Mouse (Mus musculus) embryonic facial prominence, embryonic 14.5 days (tissue): ENCODE data around the gene Vps54. TPM values are rescaled to one million over a fixed set of nuclear protein-coding genes. Genes with fewer than 3 reads are reported as not detected.
"Not testable (repeated sequence)": the region's sequence is repeated elsewhere in the genome, so short reads cannot be mapped to it uniquely, and the experiment has no call there.

Source experiments
- ATAC-seq: fragments of 200-750 bp; cut with Nextera tagmentation; 2 replicates; pipeline ENCODE4 v1.8.0; 2017; ENCODE audit warnings: low read depth, moderate number of reproducible peaks, moderate TSS enrichment
- DNase-seq: peaks from one replicate; pipeline ENCODE4 v3.0.0-alpha.2; 2015; ENCODE audit warnings: low spot score
- H3K27ac ChIP-seq: fragments of 300-500 bp; sonication (generic); replicated peaks from 2 replicates; pipeline ENCODE4 v1.5.1; 2014; ENCODE audit warnings: low read depth, mild to moderate bottlenecking, low read length, moderate library complexity
- H3K27me3 ChIP-seq: fragments of 300-500 bp; sonication (generic); replicated peaks from 2 replicates; pipeline ENCODE4 v1.6.1; 2014; ENCODE audit warnings: low read length; ENCODE audit not compliant: control insufficient read depth, insufficient read depth
- H3K36me3 ChIP-seq: fragments of 300-500 bp; sonication (generic); 2 replicates; pipeline ENCODE4 v1.6.1; 2014; ENCODE audit warnings: low read length, mixed read lengths; ENCODE audit not compliant: control insufficient read depth, insufficient read depth
- H3K4me1 ChIP-seq: fragments of 300-500 bp; sonication (generic); 2 replicates; pipeline ENCODE4 v1.6.1; 2014; ENCODE audit warnings: antibody characterized with exemption, low read length; ENCODE audit not compliant: control insufficient read depth, insufficient read depth
- H3K4me2 ChIP-seq: fragments of 300-500 bp; sonication (generic); 2 replicates; pipeline ENCODE4 v1.6.1; 2014; ENCODE audit warnings: low read depth, mild to moderate bottlenecking, low read length, moderate library complexity, mixed read lengths
- H3K4me3 ChIP-seq: fragments of 300-500 bp; sonication (generic); 2 replicates; pipeline ENCODE4 v1.5.1; 2014; ENCODE audit warnings: low read depth, mild to moderate bottlenecking, low read length
- H3K9ac ChIP-seq: fragments of 300-500 bp; sonication (generic); 2 replicates; pipeline ENCODE4 v1.6.1; 2014; ENCODE audit warnings: low read depth, mild to moderate bottlenecking, low read length, moderate library complexity, mixed read lengths
- H3K9me3 ChIP-seq: fragments of 300-500 bp; sonication (generic); 2 replicates; pipeline ENCODE4 v1.6.1; 2016; ENCODE audit warnings: low read length; ENCODE audit not compliant: control insufficient read depth
- WGBS: fragments of 180-500 bp; shearing (Covaris S2); extraction: QIAGEN DNeasy Blood & Tissue Kit; methylation state at CpG from one replicate; pipeline ENCODE4 v1.1.7; 2014; 5-methylcytosine and 5-hydroxymethylcytosine counted together
- polyA plus RNA-seq: library from polyadenylated mRNA; unstranded; fragments of >200 nt; fragmentation: Nextera tagmentation; extraction: Ambion mirVana; gene quantifications from 2 replicates; pipeline ENCODE4 v1.2.1, GENCODE M21; 2014

Vps54 gene
- polyA plus RNA-seq, 1 experiment from 2014 or later = 15.9 TPM

DNA sequence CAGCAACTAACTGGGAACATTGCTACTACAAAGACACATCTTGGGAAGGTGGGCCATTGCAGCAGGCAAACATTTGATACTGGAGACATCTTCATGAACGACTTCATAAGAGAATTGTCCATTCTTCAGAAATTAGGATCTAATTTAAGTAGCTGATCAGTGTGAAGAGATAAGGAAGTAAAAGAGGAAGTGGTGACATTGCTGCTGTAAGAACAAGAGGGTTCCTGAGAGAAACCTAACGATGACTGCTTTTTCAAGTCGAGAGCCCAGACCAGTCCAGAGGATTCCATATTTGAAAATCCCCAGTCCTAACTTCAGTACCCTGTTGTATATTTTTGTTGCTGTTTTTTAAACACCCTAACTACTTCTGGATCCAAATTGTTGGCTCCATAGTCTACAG, 26.3 kb downstream of the Vps54 start:
- WGBS = 84% methylated on average over 3 of the region's 3 CpGs
- no peaks in the 10 kb centered on the region for H3K4me1 ChIP-seq
- H3K4me3 ChIP-seq = no peak overlapping the region
- no peaks in the 10 kb centered on the region for H3K27me3 ChIP-seq
- ATAC-seq (no peak), DNase-seq (no peak)
- 0 out of 2 replicates have a peak, but pooled peaks cover 3% of the 10 kb centered on the region for H3K9me3 ChIP-seq
- peaks cover 39% of the 10 kb centered on the region for H3K36me3 ChIP-seq
- H3K9ac ChIP-seq = no peak overlapping the region
- H3K4me2 ChIP-seq = no peak overlapping the region
- no peak overlapping the region for H3K27ac ChIP-seq

DNA sequence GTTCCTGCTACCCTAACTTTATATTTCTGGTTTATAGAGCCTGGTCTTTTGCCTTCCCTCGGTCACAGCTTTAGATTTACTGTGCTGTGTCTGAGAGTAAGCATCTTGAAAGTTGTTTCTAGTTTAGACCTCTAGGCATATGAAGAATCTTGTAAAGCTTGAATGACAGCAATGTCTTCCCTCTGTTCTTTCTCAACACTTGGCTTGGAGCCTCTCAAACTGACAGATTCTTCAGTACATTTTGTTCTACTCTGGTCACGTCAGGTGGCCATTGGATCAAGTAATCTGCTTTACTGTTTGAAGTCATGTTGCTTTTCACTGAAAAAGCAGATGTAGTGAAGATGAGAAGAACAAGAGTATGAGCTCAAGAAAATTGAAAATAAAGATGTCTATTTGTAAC, 37.1 kb downstream of the Vps54 start:
- no peak for ATAC-seq

DNA sequence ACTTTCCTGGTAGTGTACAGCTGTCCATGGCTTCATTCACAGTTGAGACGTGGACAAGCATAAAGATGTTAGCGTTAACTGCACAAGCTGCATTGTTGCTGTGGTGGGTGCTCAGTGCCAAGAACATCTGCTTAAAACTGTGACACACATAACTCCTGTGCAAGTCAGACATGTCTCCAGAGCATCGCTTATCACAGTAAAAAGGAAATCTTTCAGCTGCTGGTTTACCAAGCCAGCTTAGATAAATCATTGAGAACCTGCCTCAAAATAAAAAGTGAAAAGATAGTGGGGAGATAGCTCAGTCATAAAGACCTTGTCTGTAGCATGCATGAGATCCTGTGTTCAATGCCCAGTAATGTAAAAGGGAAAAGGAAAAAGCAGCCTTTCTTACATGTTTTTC, 47.3 kb downstream of the Vps54 start:
- no peak overlapping the region for H3K4me3 ChIP-seq
- H3K4me2 ChIP-seq = no peak overlapping the region
- H3K27ac ChIP-seq = no peak overlapping the region
- ATAC-seq (no peak), DNase-seq (no peak)
- H3K4me1 ChIP-seq = no peaks in the 10 kb centered on the region
- WGBS = 80% methylated on average over 3 of the region's 3 CpGs
- no peak overlapping the region for H3K9ac ChIP-seq
- 0 out of 2 replicates have a peak, but pooled peaks cover 5% of the 10 kb centered on the region for H3K36me3 ChIP-seq
- H3K9me3 ChIP-seq = no peaks in the 10 kb centered on the region
- no peaks in the 10 kb centered on the region for H3K27me3 ChIP-seq

More for the DNA sequence above, 37.1 kb downstream of the Vps54 start:
- Histone ChIP-seq H3K4me2 (no peak overlapping the region), H3K9me3 (no peaks in the 10 kb centered on the region), H3K27me3 (no peaks in the 10 kb centered on the region), H3K4me3 (no peak overlapping the region), H3K27ac (no peak overlapping the region), H3K9ac (no peak overlapping the region), H3K36me3 (peaks cover 33% of the 10 kb centered on the region), H3K4me1 (no peaks in the 10 kb centered on the region)
- DNase-seq = peak; percentile 3
- 81% methylated on average over 2 of the region's 2 CpGs for WGBS

DNA sequence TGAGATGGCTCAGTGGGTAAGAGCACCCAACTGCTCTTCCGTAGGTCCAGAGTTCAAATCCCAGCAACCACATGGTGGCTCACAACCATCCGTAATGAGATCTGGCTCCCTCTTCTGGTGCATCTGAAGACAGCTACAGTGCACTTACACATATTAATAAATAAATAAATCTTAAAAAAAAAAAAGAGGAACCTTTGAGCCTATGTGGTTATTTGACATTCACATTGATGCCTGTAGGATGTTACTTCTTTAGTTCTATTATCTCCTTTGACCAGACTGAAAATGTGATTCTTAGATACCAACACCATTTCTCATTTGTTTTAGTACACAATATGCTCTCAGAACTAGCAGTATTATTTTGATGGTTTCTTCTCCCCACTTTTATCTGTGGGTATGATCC, 49.1 kb downstream of the Vps54 start:
- not testable (repeated sequence) for H3K9ac ChIP-seq, DNase-seq, ATAC-seq, H3K4me3 ChIP-seq, H3K27ac ChIP-seq, H3K9me3 ChIP-seq, H3K36me3 ChIP-seq, H3K4me1 ChIP-seq, H3K27me3 ChIP-seq, H3K4me2 ChIP-seq
- 98% methylated on average over 2 of the region's 2 CpGs for WGBS

DNA sequence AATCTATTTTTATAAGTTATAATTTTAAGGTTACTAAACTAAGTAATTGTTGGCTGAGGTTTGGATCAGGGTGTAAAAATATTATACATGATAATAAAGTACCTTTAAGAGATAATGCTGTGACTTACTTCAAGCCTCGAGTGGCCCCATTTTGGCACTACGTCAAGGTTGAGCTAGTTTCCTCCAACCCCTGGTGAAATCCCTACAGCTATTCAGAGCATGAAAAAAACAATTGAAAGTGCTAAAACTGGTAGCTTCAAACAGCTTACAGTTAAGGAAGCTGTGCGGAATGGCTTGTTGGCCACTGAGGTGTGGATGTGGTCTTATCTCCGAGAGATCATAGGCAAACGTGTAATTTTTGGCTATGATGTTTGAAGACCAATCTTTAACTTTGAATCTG, 56.4 kb downstream of the Vps54 start:
- Histone ChIP-seq H3K36me3 (peaks cover 32% of the 10 kb centered on the region), H3K4me2 (no peak overlapping the region), H3K9ac (no peak overlapping the region), H3K4me1 (no peaks in the 10 kb centered on the region), H3K4me3 (no peak overlapping the region), H3K9me3 (no peaks in the 10 kb centered on the region), H3K27me3 (no peaks in the 10 kb centered on the region), H3K27ac (no peak overlapping the region)
- 91% methylated on average over 5 of the region's 5 CpGs for WGBS
- ATAC-seq (no peak), DNase-seq (no peak)

DNA sequence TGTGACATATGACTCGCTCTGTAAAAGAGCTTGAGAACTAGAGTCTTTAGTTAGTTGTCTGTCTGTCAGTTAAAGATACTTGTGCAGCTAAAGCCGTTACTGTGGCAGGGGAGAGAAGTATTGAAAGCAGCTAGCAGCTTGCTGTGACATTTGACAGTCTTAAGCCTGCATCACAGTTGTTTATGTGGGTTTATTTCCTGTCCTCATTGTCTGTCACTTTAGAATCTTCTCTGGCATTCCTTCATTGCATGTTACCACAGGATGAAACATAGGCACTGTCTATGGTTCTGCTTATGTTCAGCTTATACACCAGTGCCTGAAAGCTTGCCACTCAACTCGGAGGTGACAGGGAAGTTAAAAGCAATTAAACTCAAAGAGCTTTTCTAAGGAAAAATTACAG, 64.5 kb downstream of the Vps54 start:
- no peak for ATAC-seq
- Histone ChIP-seq H3K36me3 (peaks cover 52% of the 10 kb centered on the region), H3K4me2 (no peak overlapping the region), H3K27ac (no peak overlapping the region), H3K27me3 (no peaks in the 10 kb centered on the region), H3K4me1 (no peaks in the 10 kb centered on the region), H3K4me3 (no peak overlapping the region), H3K9ac (no peak overlapping the region), H3K9me3 (no peaks in the 10 kb centered on the region)
- DNase-seq = no peak
- WGBS = 81% methylated on average over 3 of the region's 3 CpGs

DNA sequence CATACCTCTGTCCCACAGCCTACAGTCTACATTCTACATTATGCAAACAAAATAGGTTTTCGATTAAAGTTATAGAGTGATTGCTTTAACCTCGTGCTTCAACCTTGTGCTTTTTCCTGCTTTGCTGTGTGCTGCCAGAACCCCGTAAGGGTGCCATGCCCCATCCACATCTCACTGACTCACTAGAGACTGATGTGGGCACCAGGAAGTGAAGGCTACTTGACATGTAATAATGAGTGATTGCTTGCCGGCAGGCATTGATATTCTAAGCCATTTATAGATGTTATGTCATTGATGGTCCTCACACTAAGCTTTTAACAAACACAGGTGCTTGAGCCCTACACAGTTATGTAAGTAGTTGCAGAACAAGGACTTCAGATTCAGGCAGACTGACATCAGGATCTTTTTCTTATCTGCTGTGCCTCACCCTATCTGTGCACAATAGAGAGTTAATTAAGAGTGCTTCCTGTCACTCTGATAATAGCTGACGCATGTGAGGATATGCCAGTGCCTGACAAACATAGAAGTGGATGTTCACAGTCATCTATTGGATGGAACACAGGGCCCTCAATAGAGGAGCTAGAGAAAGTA, 68.1 kb downstream of the Vps54 start:
- Histone ChIP-seq H3K4me1 (no peaks in the 10 kb centered on the region), H3K4me3 (no peak overlapping the region), H3K9ac (no peak overlapping the region), H3K9me3 (no peaks in the 10 kb centered on the region), H3K4me2 (no peak overlapping the region), H3K27ac (no peak overlapping the region), H3K27me3 (no peaks in the 10 kb centered on the region), H3K36me3 (peaks cover 39% of the 10 kb centered on the region)
- no peak for ATAC-seq
- no peak for DNase-seq
- 90% methylated on average over 5 of the region's 5 CpGs for WGBS

DNA sequence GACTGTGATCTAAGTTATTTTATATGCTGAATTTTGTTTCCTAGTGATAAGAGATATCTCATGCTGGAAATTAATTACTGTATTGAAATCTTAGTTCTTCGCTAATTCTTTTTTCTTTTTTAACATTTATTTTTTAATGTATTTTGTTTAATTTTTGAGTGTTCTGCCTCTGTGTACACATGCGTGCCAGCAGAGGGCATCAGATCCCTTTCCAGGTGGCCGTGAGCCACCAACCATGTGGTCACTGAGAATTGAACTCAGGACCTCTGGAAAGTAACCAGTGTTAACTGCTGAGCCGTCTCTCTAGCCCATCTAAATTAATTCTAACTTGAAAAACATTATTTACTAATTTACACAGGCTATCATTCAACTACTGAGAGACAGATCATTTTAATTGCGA, 69.0 kb downstream of the Vps54 start:
- Histone ChIP-seq H3K27ac (no peak overlapping the region), H3K4me3 (no peak overlapping the region), H3K9me3 (no peaks in the 10 kb centered on the region), H3K27me3 (no peaks in the 10 kb centered on the region), H3K4me1 (no peaks in the 10 kb centered on the region), H3K4me2 (no peak overlapping the region), H3K36me3 (peaks cover 45% of the 10 kb centered on the region), H3K9ac (no peak overlapping the region)
- no peak for ATAC-seq
- WGBS = 81% methylated on average over 5 of the region's 5 CpGs
- no peak for DNase-seq

DNA sequence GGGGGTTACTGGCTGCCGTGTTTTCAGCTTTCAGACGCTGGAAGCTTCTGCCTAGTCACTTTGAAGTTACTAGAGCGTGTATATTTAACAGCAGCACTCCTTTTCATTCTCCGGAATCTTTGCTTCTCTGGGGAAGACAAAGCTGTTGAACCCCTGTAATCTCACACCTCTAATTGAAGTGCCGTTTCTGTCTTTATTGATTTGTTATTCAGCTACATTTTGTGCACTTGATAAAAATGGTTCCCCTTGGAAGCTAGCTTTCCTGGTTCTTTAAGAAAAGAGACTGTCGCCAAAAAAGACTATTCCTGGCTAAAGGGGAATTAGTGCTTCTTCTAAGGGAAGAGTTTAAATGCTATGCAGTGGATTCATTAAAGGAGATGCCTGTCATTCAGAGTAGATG, 70.4 kb downstream of the Vps54 start:
- Histone ChIP-seq H3K36me3 (peaks cover 52% of the 10 kb centered on the region), H3K9me3 (no peaks in the 10 kb centered on the region), H3K4me2 (no peak overlapping the region), H3K27me3 (no peaks in the 10 kb centered on the region), H3K9ac (no peak overlapping the region), H3K27ac (no peak overlapping the region), H3K4me1 (no peaks in the 10 kb centered on the region), H3K4me3 (no peak overlapping the region)
- ATAC-seq (no peak), DNase-seq (no peak)
- 69% methylated on average over 6 of the region's 6 CpGs for WGBS
